Mouse (Mus musculus) kidney, postnatal 0 days (tissue): ENCODE data around the gene Ppp3ca. TPM values are rescaled to one million over a fixed set of nuclear protein-coding genes. Genes with fewer than 3 reads are reported as not detected.

Source experiments
- ATAC-seq: fragments of 200-750 bp; cut with Nextera tagmentation; replicated peaks from 2 replicates; pipeline ENCODE4 v1.8.0; 2017; ENCODE audit warnings: low read depth, moderate number of reproducible peaks, moderate TSS enrichment, moderate library complexity; ENCODE audit not compliant: low FRiP score
- DNase-seq: peaks from one replicate; pipeline ENCODE4 v3.0.0-alpha.2; 2016; ENCODE audit warnings: low spot score
- H3K27ac ChIP-seq: fragments of 300-500 bp; sonication (generic); 2 replicates; pipeline ENCODE4 v1.5.1; 2014; ENCODE audit warnings: mild to moderate bottlenecking
- H3K27me3 ChIP-seq: fragments of 300-500 bp; sonication (generic); 2 replicates; pipeline ENCODE4 v1.6.1; 2014; ENCODE audit warnings: low read length, mixed read lengths; ENCODE audit not compliant: insufficient read depth
- H3K36me3 ChIP-seq: fragments of 300-500 bp; sonication (generic); 2 replicates; pipeline ENCODE4 v1.6.1; 2014; ENCODE audit warnings: low read length, mixed read lengths; ENCODE audit not compliant: insufficient read depth
- H3K4me1 ChIP-seq: fragments of 300-500 bp; sonication (generic); replicated peaks from 2 replicates; pipeline ENCODE4 v1.6.1; 2014; ENCODE audit warnings: antibody characterized with exemption, low read length, mixed read lengths; ENCODE audit not compliant: insufficient read depth
- H3K4me2 ChIP-seq: fragments of 300-500 bp; sonication (generic); 2 replicates; pipeline ENCODE4 v1.6.1; 2014; ENCODE audit warnings: mild to moderate bottlenecking, low read length, moderate library complexity, mixed read lengths
- H3K4me3 ChIP-seq: fragments of 300-500 bp; sonication (generic); replicated peaks from 2 replicates; pipeline ENCODE4 v1.5.1; 2014; ENCODE audit warnings: low read depth, low read length
- H3K9ac ChIP-seq: fragments of 300-500 bp; sonication (generic); 2 replicates; pipeline ENCODE4 v1.6.1; 2014; ENCODE audit warnings: low read depth, low read length
- H3K9me3 ChIP-seq: fragments of 300-500 bp; sonication (generic); replicated peaks from 2 replicates; pipeline ENCODE4 v1.6.1; 2016; ENCODE audit warnings: low read length, inconsistent platforms, mixed read lengths
- CTCF ChIP-seq: IDR thresholded peaks from 2 replicates; pipeline ENCODE4 v1.5.1; 2016; ENCODE audit warnings: antibody characterized with exemption, low read depth, mild to moderate bottlenecking, moderate library complexity
- WGBS: fragments of 180-500 bp; shearing (Covaris S2); extraction: QIAGEN DNeasy Blood & Tissue Kit; methylation state at CpG from one replicate; pipeline ENCODE4 v1.1.7; 2014; 5-methylcytosine and 5-hydroxymethylcytosine counted together
- polyA plus RNA-seq: library from polyadenylated mRNA; unstranded; fragments of >200 nt; fragmentation: Nextera tagmentation; extraction: Ambion mirVana; gene quantifications from 2 replicates; pipeline ENCODE4 v1.2.1, GENCODE M21; 2015

The Ppp3ca gene
- polyA plus RNA-seq, 1 experiment from 2014 or later = 66.1 TPM

GRCm38 (mm10) chr3:136849035-136849434 is 179.1 kb downstream of the Ppp3ca start:
- no peak for ATAC-seq
- WGBS = 92% methylated on average over 1 of the region's 1 CpGs
- Histone ChIP-seq H3K4me2 (no peak overlapping the region), H3K36me3 (no peaks in the 10 kb centered on the region), H3K9ac (no peak overlapping the region), H3K4me1 (no peaks in the 10 kb centered on the region), H3K27me3 (no peaks in the 10 kb centered on the region), H3K4me3 (no peak overlapping the region), H3K27ac (no peak overlapping the region), H3K9me3 (no peaks in the 10 kb centered on the region)
- no peak for DNase-seq
- no peak for TF ChIP-seq CTCF

- TF ChIP-seq CTCF = no peak
- H3K4me3 ChIP-seq = no peak overlapping the region
- no peak overlapping the region for H3K27ac ChIP-seq
- no peak overlapping the region for H3K9ac ChIP-seq
- no peak for DNase-seq
- WGBS = 83% methylated on average over 6 of the region's 6 CpGs
- H3K9me3 ChIP-seq = no peaks in the 10 kb centered on the region
- no peaks in the 10 kb centered on the region for H3K4me1 ChIP-seq
- no peak for ATAC-seq
- no peaks in the 10 kb centered on the region for H3K27me3 ChIP-seq
- H3K4me2 ChIP-seq = no peak overlapping the region
- H3K36me3 ChIP-seq = no peaks in the 10 kb centered on the region
Observed at GRCm38 (mm10) chr3:136852921-136853320, 183.0 kb downstream of the Ppp3ca start.

GRCm38 (mm10) chr3:136853596-136853995 is 183.7 kb downstream of the Ppp3ca start:
- DNase-seq = no peak
- Histone ChIP-seq H3K36me3 (no peaks in the 10 kb centered on the region), H3K4me2 (no peak overlapping the region), H3K4me1 (no peaks in the 10 kb centered on the region), H3K27ac (no peak overlapping the region), H3K9me3 (no peaks in the 10 kb centered on the region), H3K4me3 (no peak overlapping the region), H3K27me3 (no peaks in the 10 kb centered on the region), H3K9ac (no peak overlapping the region)
- 63% methylated on average over 4 of the region's 4 CpGs for WGBS
- TF ChIP-seq CTCF = no peak
- ATAC-seq = no peak

- H3K9me3 ChIP-seq = no peaks in the 10 kb centered on the region
- no peaks in the 10 kb centered on the region for H3K4me1 ChIP-seq
- no peaks in the 10 kb centered on the region for H3K27me3 ChIP-seq
- no peak overlapping the region for H3K9ac ChIP-seq
- no peak overlapping the region for H3K4me3 ChIP-seq
- DNase-seq (no peak), ATAC-seq (no peak)
- 78% methylated on average over 4 of the region's 4 CpGs for WGBS
- no peak for TF ChIP-seq CTCF
- H3K27ac ChIP-seq = no peak overlapping the region
- H3K4me2 ChIP-seq = no peak overlapping the region
- H3K36me3 ChIP-seq = no peaks in the 10 kb centered on the region
Observed at GRCm38 (mm10) chr3:136855996-136856395, 186.1 kb downstream of the Ppp3ca start.

- no peak for TF ChIP-seq CTCF
- no peak overlapping the region for H3K4me2 ChIP-seq
- H3K9me3 ChIP-seq = no peaks in the 10 kb centered on the region
- H3K27me3 ChIP-seq = no peaks in the 10 kb centered on the region
- H3K9ac ChIP-seq = no peak overlapping the region
- H3K4me1 ChIP-seq = no peaks in the 10 kb centered on the region
- DNase-seq (peak; percentile 24), ATAC-seq (no peak)
- no peaks in the 10 kb centered on the region for H3K36me3 ChIP-seq
- 53% methylated on average over 11 of the region's 11 CpGs for WGBS
- no peak overlapping the region for H3K27ac ChIP-seq
- H3K4me3 ChIP-seq = no peak overlapping the region
Observed at GRCm38 (mm10) chr3:136862051-136862837, 192.3 kb downstream of the Ppp3ca start.

GRCm38 (mm10) chr3:136863127-136863526 is 193.2 kb downstream of the Ppp3ca start:
- Histone ChIP-seq H3K36me3 (no peaks in the 10 kb centered on the region), H3K9me3 (no peaks in the 10 kb centered on the region), H3K27me3 (no peaks in the 10 kb centered on the region), H3K4me2 (no peak overlapping the region), H3K27ac (no peak overlapping the region), H3K9ac (no peak overlapping the region), H3K4me1 (no peaks in the 10 kb centered on the region), H3K4me3 (no peak overlapping the region)
- no peak for DNase-seq
- no peak for ATAC-seq
- TF ChIP-seq CTCF = no peak; the same call in 1 of the 2 replicates
- WGBS = 90% methylated on average over 5 of the region's 5 CpGs

GRCm38 (mm10) chr3:136864306-136864705 is 194.4 kb downstream of the Ppp3ca start:
- ATAC-seq (no peak), DNase-seq (no peak)
- no peak for TF ChIP-seq CTCF
- no peaks in the 10 kb centered on the region for H3K36me3 ChIP-seq
- H3K4me1 ChIP-seq = no peaks in the 10 kb centered on the region
- H3K4me2 ChIP-seq = no peak overlapping the region
- no peaks in the 10 kb centered on the region for H3K9me3 ChIP-seq
- H3K27me3 ChIP-seq = no peaks in the 10 kb centered on the region
- no peak overlapping the region for H3K27ac ChIP-seq
- H3K9ac ChIP-seq = no peak overlapping the region
- H3K4me3 ChIP-seq = no peak overlapping the region
